ENCODE assay signal across 8 mouse cellular contexts in genomic region chr11:98345253-98345652, GRCm38 (mm10). TPM values are rescaled to one million over a fixed set of nuclear protein-coding genes. Genes with fewer than 3 reads are reported as not detected.
DNase-seq lines count a peak whose midpoint lies in the region; ATAC-seq and TF ChIP-seq lines count a peak whose summit lies in the region.

No protein-coding gene starts in this region.

- no peak overlapping the region for H3K9ac ChIP-seq in hindbrain, embryonic 14.5 days

- H3K4me3 ChIP-seq in hindbrain, embryonic 14.5 days (replicated peaks; ENCODE audit: low read length) = no peak overlapping the region
- no peak overlapping the region for H3K4me3 ChIP-seq in left cerebral cortex, adult 2 months
- H3K4me3 ChIP-seq in small intestine, adult 2 months (ENCODE audit: low read depth, low read length) = peak overlapping the region; percentile 43

- ATAC-seq in hindbrain, embryonic 14.5 days (ENCODE audit: low FRiP score) = no peak
- peak; percentile 56 for ATAC-seq in megakaryocyte, adult 5-6 weeks (ENCODE audit: poor library complexity, severe bottlenecking)

- intact Hi-C loops in left cerebral cortex, adult 2 months (cut with DNase I) = no loop called here

- peak; percentile 87 for DNase-seq in ZHBTc4 (ENCODE audit: low read depth, low spot score)
- peak; percentile 96 for DNase-seq in cerebellum, postnatal 25 days
- peak; percentile 85 to 87 for DNase-seq in frontal cortex, postnatal 36 days (ENCODE audit: low spot score in 2 of 2)
- peak; percentile 81 for DNase-seq in hindbrain, embryonic 14.5 days (ENCODE audit: low spot score)
- peak; percentile 84 to 90 for DNase-seq in left cerebral cortex, adult 2 months (ENCODE audit: extremely low spot score in 1 of 2, low spot score in 2 of 2)
- DNase-seq in yolk sac, embryonic 10.5 days (ENCODE audit: low spot score) = peak; percentile 55

- peak overlapping the region; percentile 39; the same call in 1 of the 2 replicates for H3K4me2 ChIP-seq in hindbrain, embryonic 14.5 days (replicated peaks)

- no peak for TF ChIP-seq POLR2A in small intestine, adult 2 months (IDR thresholded peaks at IDR 0.05; ENCODE audit: low read depth, low read length)

- no peak overlapping the region for H3K27ac ChIP-seq in hindbrain, embryonic 14.5 days
- no peak overlapping the region for H3K27ac ChIP-seq in left cerebral cortex, adult 2 months
- no peak overlapping the region for H3K27ac ChIP-seq in small intestine, adult 2 months (ENCODE audit: insufficient read depth, low read depth, low read length)

- WGBS in hindbrain, embryonic 14.5 days = 2% methylated on average over 14 of the region's 14 CpGs
- under 1% methylated on average over 14 of the region's 14 CpGs for WGBS in small intestine, adult 2 months

- peak; percentile 84 for TF ChIP-seq CTCF in left cerebral cortex, adult 2 months (IDR thresholded peaks at IDR 0.05)
- TF ChIP-seq CTCF in small intestine, adult 2 months (IDR thresholded peaks at IDR 0.05; ENCODE audit: extremely low read depth, insufficient read length, insufficient replicate concordance, low read depth, low read length) = peak; percentile 82

- H3K36me3 ChIP-seq in hindbrain, embryonic 14.5 days (replicated peaks; ENCODE audit: control insufficient read depth, insufficient read depth) = no peaks in the 10 kb centered on the region
- no peaks in the 10 kb centered on the region for H3K36me3 ChIP-seq in small intestine, adult 2 months (ENCODE audit: control insufficient read depth, insufficient read depth, low read length)

- H3K4me1 ChIP-seq in hindbrain, embryonic 14.5 days (replicated peaks; ENCODE audit: control insufficient read depth, insufficient read depth, low read length) = peaks cover 6% of the 10 kb centered on the region; the same call in 1 of the 2 replicates
- H3K4me1 ChIP-seq in small intestine, adult 2 months (ENCODE audit: control insufficient read depth, insufficient read depth, insufficient read length, low read length) = peaks cover 15% of the 10 kb centered on the region

- peaks cover 71% of the 10 kb centered on the region for H3K27me3 ChIP-seq in hindbrain, embryonic 14.5 days (ENCODE audit: control insufficient read depth, insufficient read depth, low read length)
- H3K27me3 ChIP-seq in small intestine, adult 2 months (ENCODE audit: control insufficient read depth, insufficient read depth, low read length) = no peaks in the 10 kb centered on the region; the same call in 1 of the 2 replicates

- no peaks in the 10 kb centered on the region for H3K9me3 ChIP-seq in hindbrain, embryonic 14.5 days (ENCODE audit: control insufficient read depth, low read length)

RNA-seq across cellular contexts. Expression of gene Ppp1r1b, which starts 3.0 kb away (rescaled TPM):
- polyA plus RNA-seq in hindbrain, embryonic 14.5 days (2014; fragmentation: Nextera tagmentation; extraction: Ambion mirVana) = 3.0 and 3.3 TPM in 2 replicates
- 100 to 1,000 TPM; 146 to 208 TPM for total RNA-seq in left cerebral cortex, adult 2 months (2021)
- not detected in 2 replicates for total RNA-seq in megakaryocyte, adult 5-6 weeks (2015)
- not detected in 2 replicates for total RNA-seq in megakaryocyte, adult 5-6 weeks (2017)
- 86.8 and 270 TPM in 2 replicates for polyA plus RNA-seq in small intestine, adult 2 months (2012; rRNA removed)

RNA-seq across cellular contexts. Expression of gene Stard3, which starts 12.9 kb away (rescaled TPM):
- 33.9 and 36.8 TPM in 2 replicates for polyA plus RNA-seq in hindbrain, embryonic 14.5 days (2014; fragmentation: Nextera tagmentation; extraction: Ambion mirVana)
- 10 to 100 TPM; 35.7 to 42.4 TPM for total RNA-seq in left cerebral cortex, adult 2 months (2021)
- 24.0 and 28.5 TPM in 2 replicates for total RNA-seq in megakaryocyte, adult 5-6 weeks (2015)
- total RNA-seq in megakaryocyte, adult 5-6 weeks (2017) = 36.0 and 39.9 TPM in 2 replicates
- 47.0 and 76.5 TPM in 2 replicates for polyA plus RNA-seq in small intestine, adult 2 months (2012; rRNA removed)

RNA-seq across cellular contexts. Expression of gene Neurod2, which starts 15.8 kb away (rescaled TPM):
- 21.7 and 25.5 TPM in 2 replicates for polyA plus RNA-seq in hindbrain, embryonic 14.5 days (2014; fragmentation: Nextera tagmentation; extraction: Ambion mirVana)
- 10 to 100 TPM; 70.2 to 76.3 TPM for total RNA-seq in left cerebral cortex, adult 2 months (2021)
- total RNA-seq in megakaryocyte, adult 5-6 weeks (2015) = not detected in 2 replicates
- not detected in 2 replicates for total RNA-seq in megakaryocyte, adult 5-6 weeks (2017)
- 0.11 and 0.13 TPM in 2 replicates for polyA plus RNA-seq in small intestine, adult 2 months (2012; rRNA removed)

RNA-seq across cellular contexts. Expression of gene Tcap, which starts 38.4 kb away (rescaled TPM):
- not detected in 2 replicates for polyA plus RNA-seq in hindbrain, embryonic 14.5 days (2014; fragmentation: Nextera tagmentation; extraction: Ambion mirVana)
- 1 to 10 TPM; 8.7 to 10.0 TPM for total RNA-seq in left cerebral cortex, adult 2 months (2021)
- total RNA-seq in megakaryocyte, adult 5-6 weeks (2015) = not detected in 2 replicates
- total RNA-seq in megakaryocyte, adult 5-6 weeks (2017) = not detected in 2 replicates
- 0.24 and 0.42 TPM in 2 replicates for polyA plus RNA-seq in small intestine, adult 2 months (2012; rRNA removed)

RNA-seq across cellular contexts. Expression of gene Pnmt, which starts 41.0 kb away (rescaled TPM):
- polyA plus RNA-seq in hindbrain, embryonic 14.5 days (2014; fragmentation: Nextera tagmentation; extraction: Ambion mirVana) = 3.0 and 3.4 TPM in 2 replicates
- total RNA-seq in left cerebral cortex, adult 2 months (2021) = under 1 TPM in 1 of 2 experiments, not detected in 1; 0.51 TPM
- total RNA-seq in megakaryocyte, adult 5-6 weeks (2015) = not detected in 2 replicates
- total RNA-seq in megakaryocyte, adult 5-6 weeks (2017) = not detected in 2 replicates
- not detected in 2 replicates for polyA plus RNA-seq in small intestine, adult 2 months (2012; rRNA removed)

Comparison
In these comparisons a context has a peak if more than half of its experiments do, and no peak if none do; other contexts are left out.
1. RNA of gene Ppp1r1b, which starts 3.0 kb away (total RNA-seq): 146 to 208 TPM in left cerebral cortex, adult 2 months; not detected in megakaryocyte, adult 5-6 weeks; every median in the first group is over 100 times any median in the second.
2. RNA of gene Neurod2, which starts 15.8 kb away (total RNA-seq): 70.2 to 76.3 TPM in left cerebral cortex, adult 2 months; not detected in megakaryocyte, adult 5-6 weeks; every median in the first group is over 10 times any median in the second.
3. Peak in every context shown above with its lines, with median percentiles within 50 percentile points of each other: DNase-seq.